Mouse (Mus musculus): ENCODE data around the gene Rdh8.

DNA sequence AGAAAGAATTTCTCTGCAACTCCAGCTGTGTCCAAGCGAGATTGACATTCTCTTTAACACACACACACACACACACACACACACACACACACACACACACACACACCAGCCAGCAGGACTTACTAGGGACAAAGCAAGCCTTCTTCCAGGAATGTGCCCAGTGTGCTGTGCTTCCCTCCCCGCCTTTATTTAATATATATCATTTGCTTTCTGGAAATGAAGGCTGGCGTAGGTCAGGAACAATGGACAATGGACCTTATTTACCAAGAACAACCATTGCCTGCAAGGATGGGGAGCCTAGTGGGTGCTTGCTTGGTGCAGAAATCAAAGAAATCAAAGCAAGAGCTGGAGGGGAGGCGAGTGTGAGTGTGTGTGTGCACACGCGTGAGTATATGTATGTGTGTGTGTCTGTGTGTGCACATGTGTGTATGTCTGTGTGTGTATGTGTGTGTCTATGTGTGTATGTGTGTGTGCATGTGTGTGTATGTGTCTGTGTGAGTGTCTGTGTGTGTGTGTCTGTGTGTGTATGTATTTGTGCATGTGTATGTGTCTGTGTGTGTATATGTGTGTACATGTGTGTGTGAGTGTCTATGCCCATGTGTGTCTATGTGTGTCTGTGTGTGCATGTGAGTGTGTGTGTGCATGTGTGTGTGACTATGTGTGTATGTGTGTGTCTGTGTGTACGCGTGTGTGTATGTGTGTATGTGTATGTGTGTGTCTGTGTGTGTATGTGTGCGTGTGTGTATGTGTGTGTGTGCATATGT is 19.1 kb downstream of the Rdh8 start:
- TF ChIP-seq CTCF (IDR thresholded peaks at IDR 0.05; ENCODE audit: low read depth) (no peak), EP300 (IDR thresholded peaks at IDR 0.05; ENCODE audit: low read depth) (no peak)

All from heart, postnatal 0 days (tissue).